Mouse (Mus musculus): ENCODE data around the gene Znrf3. TPM values are rescaled to one million over a fixed set of nuclear protein-coding genes. Genes with fewer than 3 reads are reported as not detected.

Znrf3 gene
- polyA plus RNA-seq, 1 experiment from 2014 or later = 8.1 TPM

DNA sequence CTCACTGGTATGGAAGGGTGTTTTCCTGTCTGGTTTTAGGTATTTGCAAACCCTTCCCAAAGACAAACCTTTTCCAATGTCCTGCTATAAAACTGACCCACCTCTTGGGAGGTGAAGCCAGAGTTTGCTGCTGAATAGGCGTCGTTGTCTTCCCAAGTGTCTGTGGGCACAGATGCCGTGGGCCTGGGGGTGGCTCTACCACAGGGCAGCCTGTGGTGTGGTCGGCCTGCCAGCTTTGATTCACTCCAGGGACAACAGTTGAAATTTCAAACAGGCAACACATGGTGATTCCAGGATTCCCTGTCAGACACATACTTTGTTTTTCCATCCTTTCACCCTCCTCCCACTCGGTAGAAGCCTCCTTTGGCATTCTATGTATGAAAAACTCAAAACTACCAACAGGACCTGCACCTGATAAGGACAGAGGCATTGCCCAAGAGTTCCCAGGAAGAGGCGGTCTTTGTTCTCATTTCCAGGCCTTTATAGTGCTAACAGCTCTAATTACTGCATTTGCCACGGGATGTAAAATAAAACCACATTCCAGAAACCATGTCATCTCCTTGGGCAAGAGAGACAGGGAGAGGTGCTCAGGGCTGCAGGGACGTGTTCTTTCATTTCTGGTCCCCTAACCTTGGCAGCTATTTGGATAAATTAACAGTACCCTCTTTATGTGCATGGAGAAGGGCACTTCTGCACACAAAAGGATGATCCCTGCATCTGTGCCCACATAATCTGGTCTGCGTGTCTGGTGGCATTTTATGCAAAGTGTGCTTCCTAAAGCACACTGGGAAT is 173.2 kb downstream of the Znrf3 start:
- Histone ChIP-seq H3K4me3 (no peak overlapping the region), H3K4me1 (replicated peaks) (peaks cover 20% of the 10 kb centered on the region), H3K27me3 (no peaks in the 10 kb centered on the region), H3K9ac (peak overlapping the region; percentile 42), H3K36me3 (no peaks in the 10 kb centered on the region), H3K27ac (replicated peaks) (peak overlapping the region; percentile 81), H3K4me2 (no peak overlapping the region), H3K9me3 (no peaks in the 10 kb centered on the region)
- WGBS = 21% methylated on average over 9 of the region's 9 CpGs
- ATAC-seq (ENCODE audit: low read depth) = peak; percentile 28; the same call in 1 of the 2 replicates

DNA sequence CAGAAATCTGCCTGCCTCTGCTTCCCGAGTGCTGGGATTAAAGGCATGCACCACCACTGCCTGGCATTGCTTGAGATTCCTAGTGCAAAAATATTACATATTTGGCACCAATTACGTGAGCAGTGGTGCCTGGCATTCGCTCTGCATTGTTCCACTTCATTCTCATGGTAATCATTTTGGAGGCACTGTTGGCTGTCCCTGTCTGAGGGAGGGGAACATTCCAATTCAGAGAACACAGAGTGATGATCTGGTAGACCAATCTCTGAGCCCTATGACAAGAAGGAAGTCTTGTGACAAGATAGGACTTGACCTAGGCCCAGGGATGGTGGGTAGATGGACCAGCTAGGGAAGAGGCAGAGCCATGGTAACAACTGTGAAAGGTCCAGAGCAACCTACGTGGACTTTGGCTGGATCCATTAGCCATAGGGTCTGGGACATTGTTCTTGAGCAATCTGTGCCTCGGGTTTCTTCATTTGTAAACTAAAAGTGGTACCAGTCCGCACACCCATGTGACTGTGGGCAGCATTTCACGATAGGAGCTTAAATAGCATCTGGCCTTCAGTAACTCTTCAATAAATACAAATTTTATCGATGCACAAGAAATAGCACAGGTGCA is 174.7 kb downstream of the Znrf3 start:
- no peak overlapping the region for H3K27ac ChIP-seq (replicated peaks)
- H3K4me3 ChIP-seq = no peak overlapping the region
- no peaks in the 10 kb centered on the region for H3K27me3 ChIP-seq
- H3K9me3 ChIP-seq = no peaks in the 10 kb centered on the region
- H3K4me1 ChIP-seq (replicated peaks) = peaks cover 20% of the 10 kb centered on the region
- no peaks in the 10 kb centered on the region for H3K36me3 ChIP-seq
- no peak overlapping the region for H3K9ac ChIP-seq
- no peak overlapping the region for H3K4me2 ChIP-seq
- ATAC-seq (ENCODE audit: low read depth) = no peak
- WGBS = 89% methylated on average over 8 of the region's 8 CpGs

DNA sequence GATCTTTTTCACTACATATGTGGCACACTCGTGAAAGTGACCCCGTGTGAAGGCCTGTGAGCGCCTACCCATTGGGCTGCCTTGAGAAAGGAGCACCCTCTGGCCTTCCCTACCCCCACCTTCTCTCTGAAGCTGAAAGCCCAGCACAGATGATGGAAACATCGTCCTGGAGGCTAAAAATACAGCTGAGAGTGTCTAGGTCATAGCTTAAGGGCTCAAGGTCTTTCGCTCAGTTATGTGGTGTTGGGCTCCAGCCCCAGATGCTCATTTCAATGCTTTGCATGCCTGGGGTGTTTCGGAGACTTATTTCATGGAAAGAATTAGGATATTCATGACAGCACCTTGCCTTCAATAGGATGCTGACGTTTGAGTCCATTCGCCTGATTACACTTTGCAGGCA is 178.9 kb downstream of the Znrf3 start:
- Histone ChIP-seq H3K4me2 (no peak overlapping the region), H3K4me3 (no peak overlapping the region), H3K36me3 (no peaks in the 10 kb centered on the region), H3K9ac (no peak overlapping the region), H3K27ac (replicated peaks) (no peak overlapping the region), H3K9me3 (no peaks in the 10 kb centered on the region), H3K27me3 (no peaks in the 10 kb centered on the region), H3K4me1 (replicated peaks) (peaks cover 6% of the 10 kb centered on the region)
- no peak for ATAC-seq (ENCODE audit: low read depth)
- WGBS = 81% methylated on average over 8 of the region's 8 CpGs

DNA sequence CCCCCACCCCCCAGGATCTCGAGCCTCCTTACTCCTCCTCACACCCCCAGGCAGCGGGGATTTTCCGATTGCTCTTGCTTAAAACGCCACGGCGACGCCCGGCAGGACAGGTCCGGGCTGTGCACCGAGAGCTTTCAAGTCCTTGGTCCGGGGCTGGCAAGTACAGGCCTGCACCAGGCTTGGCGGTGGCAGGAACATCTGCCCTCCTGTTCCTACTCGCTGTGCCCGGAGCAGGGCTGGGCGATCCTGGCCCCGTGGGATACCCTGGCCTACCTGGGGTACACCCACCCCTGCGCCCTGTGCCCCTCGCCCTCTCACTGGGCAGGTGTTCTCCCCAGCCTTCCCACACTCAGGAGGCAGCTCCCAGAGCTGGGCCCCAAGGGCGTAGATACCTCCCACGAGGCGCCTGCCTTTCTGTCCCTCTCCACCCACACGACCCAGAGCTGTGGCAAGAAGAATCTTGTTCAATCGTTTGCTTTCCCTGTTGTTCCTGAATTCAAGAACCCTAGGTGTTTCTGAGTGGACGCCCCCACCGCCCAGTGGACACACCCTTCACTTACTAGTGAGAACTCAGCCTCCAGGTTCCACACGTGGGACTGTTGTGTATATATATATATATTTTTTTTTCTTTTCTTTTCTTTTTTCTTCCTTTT is 181.4 kb downstream of the Znrf3 start:
- no peak for ATAC-seq (ENCODE audit: low read depth)
- peaks cover 16% of the 10 kb centered on the region for H3K4me1 ChIP-seq (replicated peaks)
- H3K9ac ChIP-seq = no peak overlapping the region
- no peaks in the 10 kb centered on the region for H3K36me3 ChIP-seq
- H3K27ac ChIP-seq (replicated peaks) = no peak overlapping the region
- no peak overlapping the region for H3K4me2 ChIP-seq
- H3K9me3 ChIP-seq = no peaks in the 10 kb centered on the region
- H3K4me3 ChIP-seq = no peak overlapping the region
- 56% methylated on average over 26 of the region's 26 CpGs for WGBS
- no peaks in the 10 kb centered on the region for H3K27me3 ChIP-seq

DNA sequence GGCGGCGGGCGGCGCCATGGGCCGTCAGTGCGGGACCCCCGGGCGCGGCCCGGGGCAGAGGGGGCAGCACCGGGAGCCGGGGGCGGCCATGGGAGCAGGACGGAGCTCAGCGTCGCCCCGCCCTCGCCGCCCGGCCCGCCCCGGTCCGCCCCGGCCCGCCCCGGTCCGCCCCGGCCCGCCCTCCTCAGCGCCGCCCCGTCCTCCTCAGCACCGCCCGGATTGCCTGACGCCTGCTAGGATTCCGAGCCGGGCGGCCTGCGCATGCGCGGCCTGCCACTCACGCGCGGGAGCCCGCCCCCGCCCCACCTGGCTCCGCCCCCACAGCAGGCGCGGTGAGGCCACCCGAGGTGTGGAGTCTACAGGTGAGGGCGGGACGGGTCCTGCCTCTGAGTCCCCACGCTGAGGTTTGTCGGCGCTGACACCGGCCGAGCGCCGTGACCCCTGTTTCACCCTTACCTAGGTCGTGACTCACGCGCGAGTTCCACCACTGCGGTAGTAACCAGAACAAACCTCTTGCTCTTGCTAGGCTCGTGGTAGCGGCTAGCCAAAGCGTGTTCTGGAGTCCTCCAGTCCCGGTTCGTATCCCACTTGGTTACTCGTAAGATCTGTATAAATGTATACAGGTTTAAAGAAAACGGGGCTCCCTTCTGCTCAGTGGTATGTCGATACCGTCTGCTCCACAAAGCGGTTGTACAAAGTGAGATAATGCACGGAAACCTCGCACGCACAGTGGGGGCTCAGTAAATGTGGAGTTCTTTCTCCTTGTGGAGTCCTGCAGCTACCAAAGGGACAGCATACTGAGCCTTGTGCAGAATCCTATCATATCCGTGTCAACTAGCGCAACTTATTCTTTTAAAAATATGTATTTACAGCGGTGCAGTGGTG is 182.9 kb downstream of the Znrf3 start, which contains the start of gene Kremen1:
Kremen1 (minus strand) TSS at position 51 of the 885 bp plus-strand sequence.
- H3K27me3 ChIP-seq = no peaks in the 10 kb centered on the region
- H3K36me3 ChIP-seq = no peaks in the 10 kb centered on the region
- H3K4me3 ChIP-seq = peak within 1 kb of the TSS; percentile 78
- H3K9ac ChIP-seq = peak within 1 kb of the TSS; percentile 85
- peak within 1 kb of the TSS; percentile 59 for H3K27ac ChIP-seq (replicated peaks)
- H3K9me3 ChIP-seq = no peaks in the 10 kb centered on the region
- 3% methylated on average over 51 of the region's 80 CpGs for WGBS
- H3K4me2 ChIP-seq = peak within 1 kb of the TSS; percentile 86
- peaks cover 21% of the 10 kb centered on the region for H3K4me1 ChIP-seq (replicated peaks)
- ATAC-seq (ENCODE audit: low read depth) = peak; percentile 96

DNA sequence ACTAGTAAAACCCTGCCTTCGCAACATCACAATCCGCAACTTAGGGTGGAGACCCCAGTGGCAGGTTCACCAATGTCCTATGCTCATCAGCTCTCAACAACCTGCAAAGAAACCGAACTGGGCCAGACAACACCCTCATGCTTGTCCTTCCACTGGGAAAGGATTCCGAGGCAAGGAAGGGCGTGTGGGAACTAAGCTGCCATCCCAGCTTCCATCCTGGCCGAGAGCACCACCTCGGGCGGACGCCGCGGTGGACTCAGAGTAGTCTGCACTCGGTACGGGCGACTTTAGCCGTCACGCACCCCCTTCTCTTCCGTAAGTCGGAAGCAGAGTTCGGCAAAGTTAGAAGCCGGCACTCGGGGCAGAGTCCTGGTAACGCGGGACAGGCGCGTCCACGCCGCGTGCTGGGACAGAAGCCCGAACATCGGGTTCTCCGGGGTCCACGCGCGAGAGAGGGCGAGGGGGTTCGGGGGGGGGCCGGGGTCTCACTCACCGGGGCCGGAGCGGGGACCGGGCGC is 183.6 kb downstream of the Znrf3 start:
- WGBS = under 1% methylated on average over 41 of the region's 42 CpGs
- Histone ChIP-seq H3K4me2 (peak overlapping the region; percentile 86), H3K9ac (peak overlapping the region; percentile 85), H3K36me3 (no peaks in the 10 kb centered on the region), H3K27ac (replicated peaks) (peak overlapping the region; percentile 59), H3K27me3 (no peaks in the 10 kb centered on the region), H3K4me3 (peak overlapping the region; percentile 78), H3K9me3 (no peaks in the 10 kb centered on the region), H3K4me1 (replicated peaks) (peaks cover 28% of the 10 kb centered on the region)
- peak; percentile 59 for ATAC-seq (ENCODE audit: low read depth)

DNA sequence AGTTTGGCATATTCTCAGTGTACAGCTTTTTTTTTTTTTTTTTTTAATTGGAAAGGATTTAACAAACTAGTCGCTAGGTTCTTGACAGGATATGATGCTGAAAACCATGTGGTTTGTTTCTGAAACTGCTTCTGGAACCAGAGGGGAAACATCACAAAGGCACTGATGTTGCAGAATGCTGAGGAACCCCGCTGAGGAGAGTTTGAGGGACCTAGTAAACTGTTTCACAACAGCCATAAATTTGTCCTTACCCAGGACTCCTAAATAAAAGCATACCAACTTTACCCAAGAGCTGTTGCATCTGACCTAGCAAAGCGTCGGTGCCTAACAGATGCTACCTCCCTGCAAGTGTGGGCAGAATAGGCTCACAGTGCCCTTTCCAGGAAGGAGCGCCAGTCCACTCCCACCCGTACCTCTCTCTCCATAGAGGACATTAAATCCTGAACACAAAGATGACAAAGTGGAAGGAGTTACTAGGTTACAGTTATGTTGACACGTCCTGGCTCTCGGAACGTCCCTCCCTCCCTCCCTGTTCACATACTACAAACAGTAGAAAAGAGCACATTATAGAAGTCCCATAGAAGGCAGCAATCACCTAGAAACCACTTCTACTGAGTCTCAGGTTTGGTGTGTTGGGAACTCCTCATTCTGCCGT is 184.6 kb downstream of the Znrf3 start:
- no peak for ATAC-seq (ENCODE audit: low read depth)
- Histone ChIP-seq H3K36me3 (no peaks in the 10 kb centered on the region), H3K4me3 (peak overlapping the region; percentile 78), H3K27me3 (no peaks in the 10 kb centered on the region), H3K9me3 (no peaks in the 10 kb centered on the region), H3K27ac (replicated peaks) (no peak overlapping the region), H3K4me2 (peak overlapping the region; percentile 86), H3K4me1 (replicated peaks) (peaks cover 38% of the 10 kb centered on the region), H3K9ac (peak overlapping the region; percentile 85; the same call in 1 of the 2 replicates)
- WGBS = 32% methylated on average over 10 of the region's 10 CpGs

DNA sequence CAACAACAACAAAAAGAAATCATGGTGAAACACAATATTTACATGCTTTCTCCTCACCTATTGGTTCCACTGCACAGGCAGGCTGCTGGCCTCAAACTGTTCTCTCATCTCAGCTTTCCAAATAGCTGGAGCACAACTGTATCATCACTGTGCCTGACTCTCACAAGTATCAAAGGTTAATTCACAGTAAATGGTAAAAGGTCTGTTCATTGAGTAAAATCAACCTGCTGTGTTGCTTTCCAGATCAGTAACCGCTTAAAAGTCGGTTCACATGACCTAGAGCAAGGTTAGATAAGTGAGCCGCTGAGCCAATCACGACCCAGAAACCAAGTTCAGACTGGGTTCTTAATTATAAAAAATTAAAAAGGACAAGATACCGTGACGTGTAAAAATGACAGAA is 186.6 kb downstream of the Znrf3 start:
- no peak overlapping the region for H3K4me2 ChIP-seq
- no peak overlapping the region for H3K4me3 ChIP-seq
- no peaks in the 10 kb centered on the region for H3K27me3 ChIP-seq
- H3K9me3 ChIP-seq = no peaks in the 10 kb centered on the region
- 97% methylated on average over 6 of the region's 6 CpGs for WGBS
- peaks cover 58% of the 10 kb centered on the region for H3K4me1 ChIP-seq (replicated peaks)
- no peak for ATAC-seq (ENCODE audit: low read depth)
- no peaks in the 10 kb centered on the region for H3K36me3 ChIP-seq
- no peak overlapping the region for H3K27ac ChIP-seq (replicated peaks)
- no peak overlapping the region for H3K9ac ChIP-seq

DNA sequence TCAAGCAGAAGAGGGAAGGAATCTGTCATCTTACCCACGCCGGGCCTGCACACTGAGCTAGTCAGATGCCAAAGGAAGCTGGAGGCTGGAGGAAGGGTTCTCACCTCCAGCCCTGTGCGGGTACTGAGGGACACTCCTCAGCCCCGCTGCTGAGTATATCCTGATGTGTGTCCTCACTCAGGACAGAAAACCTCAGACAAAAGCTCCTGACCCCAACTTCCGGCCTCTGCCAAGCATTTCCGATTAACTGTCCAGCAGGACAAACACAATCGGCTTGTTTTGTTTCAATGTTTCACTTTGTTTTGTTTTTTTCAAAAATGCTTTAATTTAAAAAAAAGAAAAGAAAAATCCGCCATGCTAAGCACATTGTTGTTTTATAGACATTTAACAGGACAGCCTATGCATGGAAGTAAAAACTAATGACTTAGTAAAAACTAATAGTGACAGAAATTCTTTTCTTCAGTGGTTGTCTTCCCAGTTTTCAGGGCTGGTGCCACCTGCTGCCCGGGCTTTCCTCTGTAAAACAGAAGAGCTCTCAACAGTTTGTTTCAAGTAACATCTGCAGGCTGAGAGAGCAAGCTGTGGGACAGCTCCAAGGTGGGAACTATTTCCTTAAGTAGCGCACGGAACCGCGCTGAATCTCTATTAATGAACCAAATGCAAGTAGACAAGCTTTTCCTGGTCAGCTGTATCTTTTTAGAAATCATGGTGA is 187.3 kb downstream of the Znrf3 start:
- peaks cover 63% of the 10 kb centered on the region for H3K4me1 ChIP-seq (replicated peaks)
- no peaks in the 10 kb centered on the region for H3K36me3 ChIP-seq
- no peaks in the 10 kb centered on the region for H3K9me3 ChIP-seq
- no peak overlapping the region for H3K4me3 ChIP-seq
- no peak overlapping the region for H3K9ac ChIP-seq
- no peak overlapping the region for H3K4me2 ChIP-seq
- WGBS = 80% methylated on average over 13 of the region's 13 CpGs
- no peaks in the 10 kb centered on the region for H3K27me3 ChIP-seq
- H3K27ac ChIP-seq (replicated peaks) = peak overlapping the region; percentile 81; the same call in 1 of the 2 replicates
- ATAC-seq (ENCODE audit: low read depth) = no peak

DNA sequence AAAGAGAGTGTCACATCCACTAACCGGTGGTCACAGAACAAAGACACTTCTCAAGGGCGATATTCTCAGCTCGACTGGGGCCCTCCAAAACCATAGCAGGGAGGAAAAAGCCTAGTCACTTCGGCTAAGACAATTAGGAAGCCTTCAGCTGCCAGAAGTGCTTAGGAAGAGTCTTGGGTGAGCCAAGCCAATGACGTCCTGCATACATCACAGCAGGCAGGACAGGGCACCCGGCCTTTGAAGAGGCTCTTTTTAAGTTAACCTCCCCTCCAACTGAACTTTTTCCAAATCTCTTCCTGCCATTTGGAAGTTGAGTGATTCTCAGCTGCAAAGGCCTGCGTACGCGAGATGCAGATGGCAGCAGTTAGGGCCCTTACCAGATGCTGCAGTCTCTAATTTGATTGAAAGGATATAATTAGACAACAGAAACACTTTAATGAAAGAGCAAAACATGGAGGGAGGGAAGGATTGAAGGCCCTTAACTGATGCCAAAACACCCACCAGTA is 189.1 kb downstream of the Znrf3 start:
- peaks cover 62% of the 10 kb centered on the region for H3K4me1 ChIP-seq (replicated peaks)
- peak overlapping the region; percentile 81 for H3K27ac ChIP-seq (replicated peaks)
- no peak overlapping the region for H3K4me2 ChIP-seq
- 19% methylated on average over 9 of the region's 9 CpGs for WGBS
- H3K9me3 ChIP-seq = no peaks in the 10 kb centered on the region
- no peak overlapping the region for H3K9ac ChIP-seq
- no peaks in the 10 kb centered on the region for H3K36me3 ChIP-seq
- H3K27me3 ChIP-seq = no peaks in the 10 kb centered on the region
- ATAC-seq (ENCODE audit: low read depth) = peak; percentile 24; the same call in 1 of the 2 replicates
- H3K4me3 ChIP-seq = no peak overlapping the region
